Mouse (Mus musculus): ENCODE results near the gene Hoxd4. TPM values are rescaled to one million over a fixed set of nuclear protein-coding genes. Genes with fewer than 3 reads are reported as not detected.

Gene Hoxd4
- polyA plus RNA-seq, 1 experiment from 2014 or later, result 1.2 TPM

- under 1% methylated on average over 84 of the region's 86 CpGs for WGBS
- H3K4me1 ChIP-seq, result peaks cover 76% of the 10 kb centered on the region
- H3K27ac ChIP-seq, result peak overlapping the region; percentile 99
- no peaks in the 10 kb centered on the region for H3K9me3 ChIP-seq (replicated peaks)
- H3K4me3 ChIP-seq, result peak overlapping the region; percentile 80
- H3K36me3 ChIP-seq, result 0 out of 2 replicates have a peak, but pooled peaks cover 7% of the 10 kb centered on the region
- H3K27me3 ChIP-seq (ENCODE audit: low read depth, poor library complexity, severe bottlenecking), result peaks cover 54% of the 10 kb centered on the region
- DNase-seq (ENCODE audit: low spot score), result peak; percentile 82
Measured at GRCm38 (mm10) chr2:74698201-74699052, 13.3 kb upstream of the Hoxd4 start.

- 0 out of 2 replicates have a peak, but pooled peaks cover 5% of the 10 kb centered on the region for H3K36me3 ChIP-seq
- peak overlapping the region; percentile 99 for H3K27ac ChIP-seq
- DNase-seq (ENCODE audit: low spot score), result peak; percentile 74
- no peaks in the 10 kb centered on the region for H3K9me3 ChIP-seq (replicated peaks)
- H3K27me3 ChIP-seq (ENCODE audit: low read depth, poor library complexity, severe bottlenecking), result peaks cover 54% of the 10 kb centered on the region
- H3K4me3 ChIP-seq, result peak overlapping the region; percentile 80
- whole genome bisulfite sequencing, result under 1% methylated on average over 17 of the region's 17 CpGs
- H3K4me1 ChIP-seq, result peaks cover 82% of the 10 kb centered on the region
Measured at GRCm38 (mm10) chr2:74699053-74699430, 12.7 kb upstream of the Hoxd4 start.

GRCm38 (mm10) chr2:74699664-74700545, 11.8 kb upstream of the Hoxd4 start:
- Histone ChIP-seq H3K4me1 (peaks cover 89% of the 10 kb centered on the region), H3K27ac (peak overlapping the region; percentile 99), H3K36me3 (0 out of 2 replicates have a peak, but pooled peaks cover 4% of the 10 kb centered on the region), H3K27me3 (ENCODE audit: low read depth, poor library complexity, severe bottlenecking) (peaks cover 50% of the 10 kb centered on the region), H3K4me3 (peak overlapping the region; percentile 80), H3K9me3 (replicated peaks) (no peaks in the 10 kb centered on the region)
- peak; percentile 74 for DNase-seq (ENCODE audit: low spot score)
- WGBS, result 2% methylated on average over 23 of the region's 23 CpGs

DNA sequence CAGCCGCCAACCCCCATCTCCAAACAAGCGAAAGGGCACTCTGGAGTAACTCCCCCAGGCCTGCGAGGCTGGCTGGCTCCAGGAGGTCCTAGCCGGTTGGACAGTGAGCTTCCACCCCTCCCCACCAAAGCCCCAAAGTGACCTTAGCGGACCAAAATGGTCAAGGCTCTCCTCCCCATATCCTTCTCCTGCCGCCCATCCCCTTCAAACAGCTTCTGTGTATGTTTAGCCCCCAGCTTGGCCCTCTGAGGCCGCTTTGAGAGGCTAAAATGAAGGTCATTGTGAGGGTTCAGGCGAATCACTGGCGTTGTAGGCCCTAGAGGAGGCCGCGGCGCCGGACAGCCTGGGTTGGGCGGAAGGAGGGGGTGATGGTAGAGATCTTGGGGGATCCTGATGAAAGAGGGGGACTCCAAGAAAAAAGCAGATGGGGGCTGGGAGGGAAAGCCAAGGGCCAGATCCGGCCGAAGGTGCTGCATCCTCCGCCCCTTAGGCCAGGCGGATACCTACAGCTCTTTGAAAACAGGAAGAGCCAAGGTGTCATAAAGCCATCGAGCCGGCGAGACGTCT, 11.1 kb upstream of the Hoxd4 start:
- no peaks in the 10 kb centered on the region for H3K9me3 ChIP-seq (replicated peaks)
- peak overlapping the region; percentile 99 for H3K27ac ChIP-seq
- under 1% methylated on average over 22 of the region's 22 CpGs for WGBS
- no peaks in the 10 kb centered on the region for H3K36me3 ChIP-seq
- H3K4me3 ChIP-seq, result peak overlapping the region; percentile 80
- DNase-seq (ENCODE audit: low spot score), result peak; percentile 74
- H3K4me1 ChIP-seq, result peaks cover 82% of the 10 kb centered on the region
- H3K27me3 ChIP-seq (ENCODE audit: low read depth, poor library complexity, severe bottlenecking), result peaks cover 43% of the 10 kb centered on the region

DNA sequence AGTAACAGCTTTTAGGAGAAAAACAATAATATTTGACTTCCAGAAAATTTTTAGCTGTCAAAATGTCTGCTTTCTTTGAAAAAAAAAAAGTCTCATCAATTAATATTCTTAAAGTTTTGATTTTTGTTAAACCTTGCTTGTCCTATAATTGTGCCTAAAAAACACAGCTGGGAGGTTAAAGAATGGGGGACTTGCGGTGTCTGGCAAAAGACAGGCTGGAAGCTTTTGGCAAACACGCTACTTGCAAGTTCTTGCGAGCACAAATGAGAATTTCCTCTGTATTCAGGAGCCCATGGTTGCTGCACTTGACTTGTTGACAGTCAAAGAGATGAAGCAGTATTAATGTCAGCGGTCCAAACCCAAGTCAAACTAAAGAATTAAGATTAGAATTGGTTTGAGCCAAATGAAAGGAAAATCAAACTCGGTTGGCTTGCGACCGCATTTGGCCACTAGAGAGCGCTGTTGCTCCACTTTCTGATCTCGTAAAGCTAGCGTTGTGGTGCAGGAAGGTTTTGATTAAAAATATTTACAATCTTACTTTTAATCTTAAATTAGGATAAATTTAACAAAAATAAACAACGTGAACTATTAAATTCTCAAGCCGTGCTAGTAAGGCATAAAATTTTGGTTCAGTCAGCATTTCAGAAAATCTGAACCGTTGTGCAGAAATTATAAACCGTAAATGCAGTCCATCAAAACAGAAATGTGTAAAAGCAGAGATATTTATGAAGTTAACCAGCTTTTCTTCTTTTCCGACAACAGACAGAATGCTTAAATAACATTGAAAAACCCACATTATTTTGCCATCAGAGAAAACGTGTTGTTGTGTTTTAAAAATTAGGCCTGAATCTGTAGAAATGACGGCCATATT, 9.5 kb upstream of the Hoxd4 start:
- H3K9me3 ChIP-seq (replicated peaks), result no peaks in the 10 kb centered on the region
- peak; percentile 91 for DNase-seq (ENCODE audit: low spot score)
- 9% methylated on average over 17 of the region's 17 CpGs for WGBS

DNA sequence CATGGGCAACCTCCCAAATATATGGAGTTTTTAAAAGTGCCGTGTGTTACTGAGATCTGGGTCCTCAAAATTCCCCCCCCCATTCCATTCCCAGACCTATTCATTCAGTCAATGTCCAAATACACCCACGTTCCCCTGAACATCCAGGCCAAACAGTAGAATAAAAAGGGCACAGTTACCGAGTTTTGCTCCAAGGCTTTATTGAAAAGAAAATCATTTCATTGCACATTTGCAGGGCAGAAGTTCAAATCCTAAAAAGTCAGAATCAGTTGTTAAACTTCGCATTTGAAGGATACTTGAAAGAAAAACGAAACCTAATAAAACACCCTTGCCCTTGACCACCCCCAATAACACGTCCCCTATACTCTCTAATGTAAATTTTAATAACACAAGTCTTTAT, 8.9 kb upstream of the Hoxd4 start:
- H3K4me3 ChIP-seq, result peak overlapping the region; percentile 80
- H3K9me3 ChIP-seq (replicated peaks), result no peaks in the 10 kb centered on the region
- peak overlapping the region; percentile 99 for H3K27ac ChIP-seq
- H3K4me1 ChIP-seq, result peaks cover 73% of the 10 kb centered on the region
- H3K27me3 ChIP-seq (ENCODE audit: low read depth, poor library complexity, severe bottlenecking), result peaks cover 32% of the 10 kb centered on the region
- WGBS, result 14% methylated on average over 6 of the region's 6 CpGs
- H3K36me3 ChIP-seq, result peaks cover 2% of the 10 kb centered on the region; the same call in 1 of the 2 replicates
- no peak for DNase-seq (ENCODE audit: low spot score)

More for the DNA sequence above, 9.5 kb upstream of the Hoxd4 start:
- peaks cover 34% of the 10 kb centered on the region for H3K27me3 ChIP-seq (ENCODE audit: low read depth, poor library complexity, severe bottlenecking)
- H3K27ac ChIP-seq, result peak overlapping the region; percentile 99
- H3K4me3 ChIP-seq, result peak overlapping the region; percentile 80
- peaks cover 72% of the 10 kb centered on the region for H3K4me1 ChIP-seq
- H3K36me3 ChIP-seq, result no peaks in the 10 kb centered on the region

DNA sequence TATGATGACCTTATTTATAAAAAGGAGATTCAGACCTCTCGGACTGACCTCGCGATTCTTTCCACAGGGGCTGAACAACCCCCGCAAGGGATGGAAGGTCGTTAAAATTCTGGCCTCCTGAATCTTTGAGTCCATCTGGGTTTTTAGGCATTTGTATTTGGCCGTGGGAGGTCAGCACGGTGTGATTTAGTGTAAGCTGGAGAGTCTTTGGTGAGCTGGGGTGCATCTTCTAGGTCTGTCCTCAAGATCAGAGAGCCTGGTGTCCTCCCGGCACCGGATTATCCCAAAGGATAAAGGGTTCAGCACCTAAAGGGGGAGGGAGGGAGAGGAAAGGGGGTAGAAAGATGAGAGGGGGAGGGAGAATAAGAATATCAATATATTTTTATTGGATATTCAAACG, 8.4 kb upstream of the Hoxd4 start:
- DNase-seq (ENCODE audit: low spot score), result peak; percentile 36
- 4% methylated on average over 10 of the region's 10 CpGs for WGBS
- Histone ChIP-seq H3K4me3 (peak overlapping the region; percentile 80), H3K27me3 (ENCODE audit: low read depth, poor library complexity, severe bottlenecking) (peaks cover 37% of the 10 kb centered on the region), H3K27ac (peak overlapping the region; percentile 99), H3K9me3 (replicated peaks) (no peaks in the 10 kb centered on the region), H3K36me3 (peaks cover 3% of the 10 kb centered on the region; the same call in 1 of the 2 replicates), H3K4me1 (peaks cover 76% of the 10 kb centered on the region)

DNA sequence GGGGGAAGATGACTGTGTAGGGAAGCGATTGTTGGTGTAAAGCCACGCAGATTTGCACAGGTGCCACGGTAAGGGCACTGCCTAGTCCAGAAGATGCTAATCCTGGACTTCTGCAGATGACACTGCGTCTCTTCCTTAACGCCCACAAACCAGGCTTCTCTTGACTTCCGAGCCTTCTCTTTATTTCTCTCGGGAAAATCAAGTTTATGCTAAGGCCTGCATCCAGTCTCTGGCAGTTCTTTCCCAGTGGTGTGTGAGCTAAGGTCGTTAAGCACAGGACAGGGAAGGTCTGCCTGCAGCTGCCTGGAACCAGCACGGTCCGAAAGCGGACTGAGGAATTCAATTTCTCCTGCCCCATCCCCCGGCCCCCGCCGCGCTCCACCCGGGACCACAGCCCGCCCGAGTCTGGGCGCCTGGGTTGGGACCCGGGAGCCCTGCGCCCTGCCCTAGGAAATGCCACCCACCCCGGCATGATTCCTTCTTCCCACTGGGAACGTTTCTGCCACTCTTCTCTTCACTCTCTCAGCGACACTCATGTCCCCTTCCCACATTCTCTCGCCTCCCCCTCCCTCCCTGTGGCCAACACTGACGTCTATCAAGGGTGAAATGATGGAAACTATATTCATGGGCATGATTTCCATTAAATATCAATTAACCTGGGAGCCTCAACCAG, 7.9 kb upstream of the Hoxd4 start:
- H3K27ac ChIP-seq, result peak overlapping the region; percentile 99
- peak; percentile 78 for DNase-seq (ENCODE audit: low spot score)
- H3K27me3 ChIP-seq (ENCODE audit: low read depth, poor library complexity, severe bottlenecking), result peaks cover 42% of the 10 kb centered on the region
- WGBS, result 2% methylated on average over 26 of the region's 26 CpGs
- no peaks in the 10 kb centered on the region for H3K9me3 ChIP-seq (replicated peaks)
- H3K4me3 ChIP-seq, result peak overlapping the region; percentile 80
- H3K36me3 ChIP-seq, result peaks cover 3% of the 10 kb centered on the region; the same call in 1 of the 2 replicates
- H3K4me1 ChIP-seq, result peaks cover 78% of the 10 kb centered on the region

GRCm38 (mm10) chr2:74704393-74704998, 7.2 kb upstream of the Hoxd4 start, which contains the start of gene Hoxd8:
Gene Hoxd8 (plus strand): TSS chr2:74704615.
- Histone ChIP-seq H3K36me3 (peaks cover 3% of the 10 kb centered on the region; the same call in 1 of the 2 replicates), H3K27ac (peak within 1 kb of the TSS; percentile 99), H3K9me3 (replicated peaks) (no peaks in the 10 kb centered on the region), H3K27me3 (ENCODE audit: low read depth, poor library complexity, severe bottlenecking) (peaks cover 47% of the 10 kb centered on the region), H3K4me1 (peaks cover 78% of the 10 kb centered on the region), H3K4me3 (peak within 1 kb of the TSS; percentile 80)
- 1% methylated on average over 52 of the region's 52 CpGs for WGBS
- DNase-seq (ENCODE audit: low spot score), result peak; percentile 93

DNA sequence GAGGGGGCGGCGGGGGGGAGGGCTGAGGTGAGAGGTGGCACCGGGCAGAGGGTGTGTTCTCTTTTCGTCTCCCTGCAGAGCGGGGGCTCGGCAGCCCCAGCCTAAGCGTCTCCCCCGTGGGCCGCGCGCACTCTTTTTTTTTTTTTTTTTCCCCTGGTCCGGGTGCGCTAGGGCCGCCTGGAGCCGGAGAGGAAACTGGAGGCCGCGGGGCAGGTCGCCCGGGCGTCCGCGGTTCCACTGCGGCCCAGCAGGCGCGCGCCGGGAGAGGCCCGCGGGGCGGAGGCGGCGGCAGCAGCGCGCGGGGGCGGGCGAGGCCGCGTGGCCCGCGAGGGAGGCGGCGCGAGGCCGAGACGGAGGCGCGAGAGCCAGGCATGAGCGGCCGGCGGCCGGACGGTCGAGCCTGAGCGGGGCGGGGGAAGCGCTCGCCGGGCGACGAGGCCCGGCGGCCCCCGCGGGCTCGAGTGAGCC, 6.7 kb upstream of the Hoxd4 start:
- 3% methylated on average over 62 of the region's 66 CpGs for WGBS
- no peak for DNase-seq (ENCODE audit: low spot score)
- Histone ChIP-seq H3K27me3 (ENCODE audit: low read depth, poor library complexity, severe bottlenecking) (peaks cover 48% of the 10 kb centered on the region), H3K9me3 (replicated peaks) (no peaks in the 10 kb centered on the region), H3K4me1 (peaks cover 78% of the 10 kb centered on the region), H3K27ac (peak overlapping the region; percentile 99), H3K36me3 (peaks cover 3% of the 10 kb centered on the region; the same call in 1 of the 2 replicates), H3K4me3 (peak overlapping the region; percentile 80)
